Mouse (Mus musculus) G1E (cell line): ENCODE measurements around the gene Gpr12.

Source experiments
- CTCF ChIP-seq: IDR thresholded peaks from 2 replicates; pipeline ENCODE4 v1.5.1; 2012; ENCODE audit warnings: low read depth, low read length, inconsistent platforms, mixed read lengths
- GATA1 ChIP-seq: IDR thresholded peaks from 2 replicates; pipeline ENCODE4 v1.6.1; 2012; ENCODE audit warnings: borderline replicate concordance, low read length, inconsistent platforms, mixed read lengths
- GATA2 ChIP-seq: IDR thresholded peaks from 2 replicates; pipeline ENCODE4 v1.6.1; 2012; ENCODE audit warnings: low read depth, low read length, inconsistent platforms, borderline replicate concordance
- POLR2AphosphoS5 ChIP-seq: IDR thresholded peaks from 2 replicates; pipeline ENCODE4 v1.6.1; 2012; ENCODE audit warnings: low read depth, low read length, inconsistent platforms; ENCODE audit not compliant: insufficient replicate concordance
- TAL1 ChIP-seq: conservative IDR thresholded peaks from 2 replicates; pipeline ENCODE4 v1.6.1; 2012; ENCODE audit warnings: low read depth, low read length, inconsistent platforms, mixed read lengths

- no peak for TF ChIP-seq CTCF
- no peak for TF ChIP-seq TAL1
- no peak for TF ChIP-seq GATA1
- no peak for TF ChIP-seq POLR2AphosphoS5
- TF ChIP-seq GATA2, result no peak
These were observed 14.9 kb upstream of the Gpr12 start for GRCm38 (mm10) chr5:146599970-146600369.
